Mouse (Mus musculus) kidney, postnatal 14 days (tissue): ENCODE data around the gene 1700003E16Rik.

Experiments
- DNase-seq: peaks from one replicate; pipeline ENCODE4 v3.0.0; 2022; ENCODE audit warnings: mixed read lengths

1700003E16Rik gene

GRCm38 (mm10) chr6:83156259-83156684 lies at the start of gene 1700003E16Rik, which contains the start of gene Wdr54:
Gene 1700003E16Rik (plus strand): TSS chr6:83156404.
Gene Wdr54 (minus strand): TSS chr6:83156397.
- peak; percentile 69 for DNase-seq

DNA sequence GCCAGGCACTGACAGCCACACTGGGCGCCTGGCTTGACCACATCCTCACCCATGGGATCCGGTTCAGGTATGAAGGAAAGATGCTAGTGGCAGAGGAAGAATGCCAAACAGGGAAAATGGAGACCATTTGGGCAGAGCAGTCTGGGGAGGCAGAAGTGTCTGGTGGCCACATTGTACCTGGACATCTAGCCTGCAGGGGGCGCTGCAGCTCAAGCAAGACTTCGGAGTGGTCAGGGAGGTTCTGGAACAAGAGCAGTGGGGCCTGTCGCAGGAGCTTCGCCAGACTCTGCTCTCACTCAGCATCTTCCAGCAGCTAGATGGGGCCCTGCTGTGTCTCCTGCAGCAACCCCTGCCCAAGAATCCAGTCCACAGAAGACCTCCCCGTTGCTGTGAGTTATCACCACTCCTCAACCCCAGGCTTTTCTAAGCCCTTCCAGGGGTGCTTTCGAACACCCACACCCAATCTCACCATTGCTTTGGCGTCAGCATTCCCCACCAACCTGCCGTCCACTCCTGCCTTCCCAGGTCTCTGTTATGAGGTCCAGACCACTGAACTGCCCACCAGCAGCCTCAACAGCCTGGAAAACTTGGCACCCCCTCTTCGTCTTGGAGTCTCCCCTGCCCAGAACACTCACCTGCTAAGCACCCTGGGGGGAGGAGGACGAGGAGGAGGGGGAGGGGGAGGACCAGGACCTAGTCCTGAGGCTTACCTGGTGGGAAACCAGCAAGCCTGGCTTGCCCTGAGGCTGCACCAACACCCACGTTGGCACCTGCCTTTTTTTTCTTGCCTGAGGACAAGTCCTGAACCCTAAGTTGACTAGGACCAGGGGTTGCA lies 48.4 kb upstream of the 1700003E16Rik start:
- peak; percentile 79 for DNase-seq

DNA sequence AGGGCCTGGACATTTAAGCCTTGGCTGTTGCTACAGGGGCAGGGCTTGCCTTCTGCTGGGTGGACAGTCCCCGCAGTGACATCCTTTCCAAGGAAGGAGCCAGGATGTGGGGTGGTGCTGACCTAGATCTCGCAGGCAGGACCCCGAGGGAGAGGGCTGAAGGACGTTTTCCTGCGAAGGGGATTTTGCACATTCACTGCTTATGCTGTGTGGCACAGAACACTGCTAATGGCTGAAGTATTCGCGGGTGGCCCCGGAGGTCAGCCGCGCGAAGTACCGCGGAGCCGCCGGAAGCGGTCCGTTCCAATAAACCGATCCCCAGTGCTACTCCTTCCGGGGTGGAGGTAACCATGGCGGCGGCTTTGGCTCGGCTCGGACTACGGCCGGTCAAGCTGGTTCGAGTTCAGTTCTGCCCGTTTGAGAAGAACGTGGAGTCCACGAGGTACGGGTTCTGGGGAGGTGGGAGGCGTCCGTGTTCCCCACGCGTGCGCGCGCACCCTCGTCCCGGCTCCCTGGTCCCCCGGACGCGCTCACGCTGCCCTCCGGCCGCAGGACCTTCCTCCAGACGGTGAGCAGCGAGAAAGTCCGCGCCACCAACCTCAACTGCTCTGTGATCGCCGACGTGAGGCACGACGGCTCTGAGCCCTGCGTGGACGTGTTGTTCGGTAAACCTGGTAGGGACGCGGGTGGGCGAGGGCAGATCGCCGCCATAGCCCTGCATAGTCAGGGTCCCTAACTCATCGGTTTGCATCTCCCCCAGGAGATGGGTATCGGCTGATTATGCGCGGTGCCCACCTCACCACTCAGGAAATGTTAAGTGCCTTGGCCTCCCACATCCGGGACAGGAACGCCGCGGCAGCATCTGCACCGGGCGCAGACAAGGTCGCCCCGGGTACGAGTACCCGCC lies 47.2 kb upstream of the 1700003E16Rik start, which contains the start of gene Mrpl53:
TSS of gene Mrpl53 (plus strand) at position 279 of the 907 bp plus-strand sequence.
- DNase-seq: peak; percentile 87

- no peak for DNase-seq
Measured at GRCm38 (mm10) chr6:83111510-83112136, 44.6 kb upstream of the 1700003E16Rik start.

DNA sequence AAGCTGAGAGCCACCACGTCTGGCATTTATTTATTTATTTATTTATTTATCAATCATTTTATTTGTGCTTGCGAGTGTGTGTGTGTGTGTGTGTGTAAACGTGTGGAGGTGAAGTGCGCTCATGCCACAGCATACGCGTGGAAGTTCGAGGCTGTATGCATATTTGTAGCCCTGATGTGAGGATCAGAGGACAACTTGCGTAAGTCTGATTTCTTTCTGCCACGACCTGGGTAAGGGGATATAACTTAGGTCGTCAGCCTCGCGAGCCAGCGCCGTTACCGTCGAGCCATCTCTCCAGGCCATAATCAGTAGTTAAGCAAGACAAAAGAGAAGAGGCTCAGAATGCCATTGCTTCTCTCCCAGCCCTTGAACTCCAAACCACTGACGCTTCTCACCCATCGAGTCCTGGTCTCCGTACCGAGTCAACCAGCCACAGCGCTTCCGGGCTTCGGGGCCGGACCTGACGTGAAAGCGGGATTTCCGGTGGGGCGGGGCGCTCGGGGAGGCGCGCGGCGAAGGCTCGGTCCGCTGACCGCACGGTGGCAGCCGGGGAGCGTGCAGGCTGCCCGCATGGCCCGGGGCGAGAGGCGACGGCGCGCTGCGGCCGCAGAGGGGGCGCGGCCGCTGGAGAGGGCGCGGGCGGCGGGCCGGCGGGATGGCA lies 41.1 kb upstream of the 1700003E16Rik start, which contains the start of gene Mogs:
TSS of gene Mogs (plus strand) at position 486 of the 661 bp plus-strand sequence.
- peak; percentile 96 for DNase-seq

GRCm38 (mm10) chr6:83115682-83116372 lies 40.4 kb upstream of the 1700003E16Rik start:
- DNase-seq: no peak

- no peak for DNase-seq
Measured at GRCm38 (mm10) chr6:83116373-83117164, 39.6 kb upstream of the 1700003E16Rik start.

GRCm38 (mm10) chr6:83117165-83117438 lies 39.1 kb upstream of the 1700003E16Rik start:
- DNase-seq: no peak

- DNase-seq: no peak
Measured at GRCm38 (mm10) chr6:83117616-83118015, 38.6 kb upstream of the 1700003E16Rik start.

DNA sequence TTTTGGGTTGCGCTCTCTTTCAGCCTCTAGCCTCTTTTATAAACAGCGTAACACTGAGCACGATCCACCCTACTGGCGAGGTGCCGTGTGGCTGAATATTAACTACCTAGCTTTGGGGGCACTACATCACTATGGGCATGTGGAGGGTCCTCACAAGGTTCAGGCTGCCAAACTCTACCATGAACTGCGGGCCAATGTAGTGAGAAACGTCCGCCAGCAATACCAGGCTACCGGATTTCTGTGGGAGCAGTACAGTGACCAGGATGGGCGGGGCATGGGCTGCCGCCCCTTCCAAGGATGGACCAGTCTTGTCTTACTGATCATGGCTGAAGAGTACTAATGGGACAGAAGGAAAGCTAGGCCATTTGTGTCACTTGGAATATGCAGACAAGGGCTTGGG lies 37.8 kb upstream of the 1700003E16Rik start:
- no peak for DNase-seq

DNA sequence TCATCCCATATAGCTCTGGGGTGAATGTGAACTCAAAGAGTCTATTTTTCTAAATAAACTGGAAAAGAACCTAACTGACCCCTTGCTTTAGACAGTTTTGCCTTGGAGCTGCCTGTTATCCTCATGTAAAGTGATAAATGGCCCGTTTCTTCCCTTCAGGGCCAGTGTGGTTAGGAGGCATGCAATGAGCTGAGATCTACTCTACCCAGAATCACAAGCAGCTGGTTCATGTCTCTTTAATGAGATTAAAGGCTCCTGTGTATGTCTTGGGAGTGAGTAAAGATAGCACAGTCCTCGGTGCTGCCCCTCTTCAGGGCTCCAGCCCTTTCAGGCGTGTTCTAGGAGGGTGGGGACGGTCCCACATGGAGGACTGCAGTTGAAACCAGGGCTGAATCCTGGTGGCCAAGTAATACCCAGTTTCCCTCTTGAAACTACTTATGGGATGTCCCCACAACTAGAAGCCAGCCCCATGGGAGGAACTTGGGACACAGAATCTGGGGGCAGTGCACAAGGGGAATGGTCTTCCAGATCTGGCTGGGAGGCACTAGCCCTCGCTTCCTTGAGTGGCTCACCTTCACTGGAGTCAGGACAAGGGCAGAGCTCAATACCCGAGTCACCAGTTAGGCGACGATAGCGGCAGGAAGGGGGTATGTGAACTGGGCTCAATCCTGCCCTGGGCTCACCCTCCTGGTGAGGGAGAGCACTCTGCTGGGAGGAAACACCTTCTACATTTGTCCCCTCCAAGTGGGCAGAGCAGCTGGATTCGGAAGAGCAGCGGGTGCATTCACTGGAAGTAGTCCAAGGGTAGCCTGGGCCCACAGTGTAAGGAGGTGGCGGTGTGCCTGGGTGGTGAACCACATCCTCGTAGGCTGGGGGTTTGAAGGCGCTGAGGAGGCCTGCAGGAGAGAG lies 37.1 kb upstream of the 1700003E16Rik start:
- DNase-seq: no peak

GRCm38 (mm10) chr6:83119734-83120051 lies 36.5 kb upstream of the 1700003E16Rik start:
- peak; percentile 47 for DNase-seq

DNA sequence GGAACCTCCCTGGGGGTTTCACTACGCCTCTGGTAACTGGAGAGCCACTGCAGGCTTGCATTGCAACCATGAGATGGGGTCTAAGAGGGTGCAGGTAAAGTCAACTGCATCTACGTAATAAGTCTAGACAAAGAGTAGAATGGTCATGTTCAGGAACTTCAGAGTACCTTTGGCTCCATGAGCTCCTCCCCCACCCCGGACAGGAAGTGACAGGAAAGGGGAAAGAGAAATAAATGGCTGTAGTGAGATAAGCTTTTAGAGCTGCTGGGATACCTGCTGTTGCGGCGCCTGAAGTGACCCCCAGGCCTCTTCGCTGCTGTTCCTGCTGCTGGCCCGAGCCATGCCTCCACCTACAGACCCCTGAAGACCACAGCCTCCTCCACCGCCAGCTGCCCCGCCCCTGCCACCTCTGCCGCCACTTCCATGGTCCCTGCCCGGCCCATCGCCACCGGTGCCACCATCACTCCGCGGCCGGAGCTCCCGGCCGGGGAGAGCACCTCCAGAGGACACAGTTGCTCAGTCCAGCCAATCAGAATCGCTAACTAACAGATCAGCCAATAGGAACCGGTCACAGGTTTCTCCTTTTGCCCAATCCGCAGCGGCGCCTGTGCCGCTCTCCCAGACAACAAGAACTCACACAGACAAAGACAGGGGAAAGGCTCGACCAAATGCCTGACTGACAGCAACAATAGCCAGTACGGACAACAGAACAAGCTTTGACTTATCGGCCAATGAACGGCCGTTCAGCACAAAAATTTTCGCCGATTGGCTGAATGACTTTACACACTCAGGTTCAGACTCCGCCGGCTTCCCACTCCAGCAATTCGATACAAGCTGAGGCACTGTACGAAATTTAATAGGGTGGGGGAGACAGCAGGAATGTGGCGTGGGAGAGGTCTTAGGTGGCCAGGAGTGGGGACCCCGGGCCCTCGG lies 35.0 kb upstream of the 1700003E16Rik start, which contains the start of gene Wbp1:
TSS of gene Wbp1 (minus strand) at position 630 of the 933 bp plus-strand sequence.
- DNase-seq: peak; percentile 98

DNA sequence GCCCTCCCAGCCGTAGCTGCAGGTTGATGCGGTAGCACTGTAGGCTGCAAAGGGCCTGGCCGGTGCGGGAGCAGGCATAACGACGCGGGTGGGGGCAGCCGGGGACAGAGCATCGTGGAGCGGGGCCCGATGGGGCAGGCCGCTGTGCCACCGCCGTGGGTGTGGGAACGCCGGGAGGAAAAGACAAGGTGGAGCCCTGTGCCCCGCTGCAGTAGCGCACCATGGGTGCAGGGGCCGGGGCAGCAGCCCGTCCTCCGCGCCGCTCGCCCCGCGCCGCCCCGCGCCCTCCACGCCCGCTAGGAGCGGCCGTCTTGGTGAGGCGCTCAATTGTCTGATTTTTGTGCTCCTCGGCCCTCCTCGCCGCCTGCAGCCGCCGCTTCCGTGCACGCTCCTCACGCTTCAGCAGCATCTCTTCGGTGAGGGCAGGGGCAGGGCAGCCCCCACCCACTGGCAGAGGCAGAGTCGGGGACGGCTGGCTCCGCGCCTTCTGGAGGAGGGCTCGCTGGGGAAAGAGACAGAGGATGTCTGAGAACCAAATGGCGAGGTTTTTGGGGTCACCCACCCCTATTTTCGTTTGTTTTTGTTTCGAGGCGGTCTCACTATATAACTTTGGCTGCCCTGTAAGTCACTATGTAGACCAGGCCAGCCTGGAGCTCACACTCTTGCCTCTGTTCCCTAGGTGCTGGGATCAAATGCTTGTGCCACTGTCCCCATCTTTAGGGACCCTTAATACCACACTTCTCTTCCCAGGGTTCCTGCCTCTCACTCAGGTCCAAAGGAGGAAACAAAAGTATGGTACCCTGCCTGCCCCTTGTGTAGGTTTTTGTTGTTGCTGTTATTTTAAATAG lies 34.1 kb upstream of the 1700003E16Rik start:
- DNase-seq: no peak

DNA sequence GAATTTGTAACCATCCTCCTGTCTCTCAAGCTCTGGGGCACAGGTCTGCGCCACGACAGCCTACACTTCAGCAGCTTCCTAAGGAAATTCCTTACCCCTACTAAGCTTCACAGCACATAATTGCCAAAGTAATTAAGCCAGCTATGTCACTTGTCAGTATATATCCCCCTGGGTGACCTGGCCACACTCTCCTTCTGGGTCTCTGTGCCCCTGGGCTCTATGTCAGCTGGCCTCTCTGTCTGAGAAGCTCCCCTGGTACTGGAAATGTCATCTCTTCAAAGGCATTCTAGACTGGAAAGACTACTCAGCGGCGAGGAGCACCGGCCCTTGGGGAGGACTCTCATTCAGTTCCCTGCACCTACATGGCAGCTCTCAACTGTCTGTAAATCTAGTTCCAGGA lies 33.2 kb upstream of the 1700003E16Rik start:
- DNase-seq: no peak

DNA sequence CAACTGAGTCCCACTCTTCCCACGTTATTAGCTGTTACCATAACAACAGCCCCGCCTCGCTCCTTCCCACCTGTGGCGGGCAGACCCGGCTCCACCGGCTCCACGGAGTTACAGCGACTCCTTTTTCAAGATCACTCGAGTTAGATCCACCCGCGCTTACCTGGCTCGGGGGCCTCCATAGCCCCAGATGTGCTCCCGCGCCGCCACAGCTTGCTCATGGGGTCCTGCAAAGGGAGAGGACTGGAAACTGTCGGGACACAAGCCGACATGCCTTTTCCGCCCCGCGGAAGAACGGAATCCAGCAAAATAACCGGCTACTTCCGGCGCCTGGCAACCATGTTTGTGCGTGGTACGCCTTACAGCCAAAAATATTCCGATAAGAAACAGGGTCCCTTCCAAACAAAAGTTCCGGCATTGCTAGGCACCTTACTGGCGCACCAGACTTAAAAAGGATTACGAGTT lies 31.3 kb upstream of the 1700003E16Rik start:
- peak; percentile 95 for DNase-seq

DNA sequence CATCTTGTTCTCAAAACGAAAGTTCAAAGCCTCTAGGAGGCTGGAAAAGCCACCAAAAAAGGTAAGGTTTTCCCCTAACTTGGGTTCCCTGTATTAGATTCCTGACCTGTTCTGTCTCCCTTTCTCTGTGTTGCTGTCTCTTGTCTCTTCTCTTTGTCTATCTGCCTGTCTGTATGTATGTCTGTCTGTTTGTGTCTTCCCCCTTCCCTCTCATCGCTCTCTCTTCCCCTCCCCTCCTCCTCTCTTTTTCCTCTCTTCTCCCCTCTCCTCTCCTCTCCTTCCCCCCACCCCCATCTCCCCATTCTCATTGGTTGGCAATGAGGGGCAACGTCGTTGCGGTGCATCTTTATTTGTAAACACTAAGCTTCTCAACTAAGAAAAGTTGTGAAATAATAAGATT lies 30.9 kb upstream of the 1700003E16Rik start, which contains the start of gene Ino80b:
TSS of gene Ino80b (minus strand) at position 101 of the 400 bp plus-strand sequence.
- no peak for DNase-seq

- DNase-seq: no peak
Measured at GRCm38 (mm10) chr6:83127419-83127818, 28.8 kb upstream of the 1700003E16Rik start.
